Mouse (Mus musculus) heart, adult 10 weeks (tissue): ENCODE data around the gene Hgf. TPM values are rescaled to one million over a fixed set of nuclear protein-coding genes. Genes with fewer than 3 reads are reported as not detected.

Source experiments
- polyA plus RNA-seq: library from polyadenylated mRNA; stranded (reverse); fragments of 350-450 nt; fragmentation: Illumina TruSeq; extraction: RNeasy Lipid Tissue Mini Kit (QIAGEN cat#74804); gene quantifications from one replicate; pipeline ENCODE4 v1.2.3, GENCODE M21; 2014; ENCODE audit warnings: low read depth, low replicate concordance

Hgf gene
- polyA plus RNA-seq = 0.81 TPM

GRCm38 (mm10) chr5:16553304-16554047 is at the start of gene Hgf:
Hgf (plus strand) TSS chr5:16553495.

Other genes starting within 250 kb of the Hgf start
- gene Gm28710, start 238.3 kb downstream of the Hgf start, polyA plus RNA-seq = not detected